Mouse (Mus musculus) liver, embryonic 12.5 days (tissue): ENCODE results near the gene Wdr83. TPM values are rescaled to one million over a fixed set of nuclear protein-coding genes. Genes with fewer than 3 reads are reported as not detected.
A peak's percentile ranks its signal among the peaks of the same experiment; 100 is the strongest.

Experiments
- ATAC-seq: fragments of 200-750 bp; cut with Nextera tagmentation; 2 replicates; pipeline ENCODE4 v1.8.0; 2017; ENCODE audit warnings: moderate number of reproducible peaks, mild to moderate bottlenecking, moderate library complexity
- H3K27ac ChIP-seq: fragments of 300-500 bp; sonication (generic); 2 replicates; pipeline ENCODE4 v1.5.1; 2016; ENCODE audit warnings: mild to moderate bottlenecking
- H3K27me3 ChIP-seq: fragments of 300-500 bp; sonication (generic); replicated peaks from 2 replicates; pipeline ENCODE4 v1.6.1; 2016; ENCODE audit warnings: mild to moderate bottlenecking, moderate library complexity
- H3K36me3 ChIP-seq: fragments of 300-500 bp; sonication (generic); 2 replicates; pipeline ENCODE4 v1.6.1; 2016; ENCODE audit warnings: mild to moderate bottlenecking, moderate library complexity
- H3K4me1 ChIP-seq: fragments of 300-500 bp; sonication (generic); 2 replicates; pipeline ENCODE4 v1.6.1; 2016
- H3K4me2 ChIP-seq: fragments of 300-500 bp; sonication (generic); 2 replicates; pipeline ENCODE4 v1.6.1; 2016; ENCODE audit warnings: mild to moderate bottlenecking, moderate library complexity
- H3K4me3 ChIP-seq: fragments of 300-500 bp; sonication (generic); 2 replicates; pipeline ENCODE4 v1.5.1; 2016; ENCODE audit warnings: mild to moderate bottlenecking, moderate library complexity
- H3K9ac ChIP-seq: fragments of 300-500 bp; sonication (generic); 2 replicates; pipeline ENCODE4 v1.6.1; 2016; ENCODE audit warnings: mild to moderate bottlenecking, moderate library complexity
- H3K9me3 ChIP-seq: fragments of 300-500 bp; sonication (generic); replicated peaks from 2 replicates; pipeline ENCODE4 v1.6.1; 2016; ENCODE audit warnings: mild to moderate bottlenecking, moderate library complexity
- WGBS: fragments of 180-500 bp; shearing (Covaris S2); methylation state at CpG from one replicate; pipeline ENCODE4 v1.1.7; 2016; ENCODE audit not compliant: insufficient replicate concordance; 5-methylcytosine and 5-hydroxymethylcytosine counted together
- polyA plus RNA-seq: library from polyadenylated mRNA; unstranded; fragments of >200 nt; fragmentation: Nextera tagmentation; extraction: Ambion mirVana; gene quantifications from 2 replicates; pipeline ENCODE4 v1.2.1, GENCODE M21; 2016

The Wdr83 gene
- polyA plus RNA-seq, 1 experiment from 2014 or later, result 33.1 TPM

DNA sequence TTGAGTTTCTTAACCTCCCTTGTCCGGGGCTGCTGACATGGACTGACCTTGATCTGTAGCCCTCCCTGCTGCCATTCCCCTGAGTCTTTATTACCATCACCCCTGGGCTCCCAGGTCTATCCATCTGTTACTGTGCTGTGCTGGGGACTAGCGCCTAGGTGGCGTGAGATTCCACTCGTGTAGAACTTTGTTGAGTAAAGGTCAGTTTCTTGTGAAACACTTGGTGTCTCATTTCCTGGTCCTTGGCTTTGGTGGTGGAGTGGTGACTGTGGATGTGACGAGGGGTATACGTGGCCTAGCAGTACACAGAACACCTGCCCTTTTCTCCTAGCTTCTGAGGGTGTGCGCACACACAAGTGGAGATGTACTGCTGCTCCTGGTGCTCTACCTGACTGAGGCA lies 23.7 kb downstream of the Wdr83 start:
- peaks cover 14% of the 10 kb centered on the region for H3K4me1 ChIP-seq
- ATAC-seq, result no peak
- WGBS, result 78% methylated on average over 7 of the region's 7 CpGs
- no peaks in the 10 kb centered on the region for H3K27me3 ChIP-seq
- no peak overlapping the region for H3K4me2 ChIP-seq
- no peak overlapping the region for H3K27ac ChIP-seq
- H3K4me3 ChIP-seq, result no peak overlapping the region
- H3K9me3 ChIP-seq, result no peaks in the 10 kb centered on the region
- H3K9ac ChIP-seq, result no peak overlapping the region
- H3K36me3 ChIP-seq, result peaks cover 57% of the 10 kb centered on the region

DNA sequence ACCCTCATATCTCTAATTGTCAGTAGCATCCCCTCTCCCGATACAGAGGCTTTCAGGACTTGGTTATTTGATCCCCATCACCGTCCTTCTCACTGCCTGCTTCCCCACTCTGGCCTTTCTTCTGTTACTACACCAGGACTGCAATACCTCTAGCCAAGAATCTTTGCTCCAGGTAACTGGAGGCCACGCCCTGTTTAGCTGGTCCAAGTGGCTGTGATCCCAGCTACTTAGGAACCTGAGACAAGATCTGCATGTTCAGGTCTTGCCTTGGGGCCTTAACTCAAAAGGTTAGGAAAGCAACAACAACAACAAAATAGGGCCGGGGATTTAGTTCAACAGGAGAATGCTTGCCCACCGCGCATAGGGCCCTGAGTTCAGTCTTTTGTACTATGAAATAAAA lies 37.5 kb downstream of the Wdr83 start:
- WGBS, result 86% methylated on average over 6 of the region's 6 CpGs

DNA sequence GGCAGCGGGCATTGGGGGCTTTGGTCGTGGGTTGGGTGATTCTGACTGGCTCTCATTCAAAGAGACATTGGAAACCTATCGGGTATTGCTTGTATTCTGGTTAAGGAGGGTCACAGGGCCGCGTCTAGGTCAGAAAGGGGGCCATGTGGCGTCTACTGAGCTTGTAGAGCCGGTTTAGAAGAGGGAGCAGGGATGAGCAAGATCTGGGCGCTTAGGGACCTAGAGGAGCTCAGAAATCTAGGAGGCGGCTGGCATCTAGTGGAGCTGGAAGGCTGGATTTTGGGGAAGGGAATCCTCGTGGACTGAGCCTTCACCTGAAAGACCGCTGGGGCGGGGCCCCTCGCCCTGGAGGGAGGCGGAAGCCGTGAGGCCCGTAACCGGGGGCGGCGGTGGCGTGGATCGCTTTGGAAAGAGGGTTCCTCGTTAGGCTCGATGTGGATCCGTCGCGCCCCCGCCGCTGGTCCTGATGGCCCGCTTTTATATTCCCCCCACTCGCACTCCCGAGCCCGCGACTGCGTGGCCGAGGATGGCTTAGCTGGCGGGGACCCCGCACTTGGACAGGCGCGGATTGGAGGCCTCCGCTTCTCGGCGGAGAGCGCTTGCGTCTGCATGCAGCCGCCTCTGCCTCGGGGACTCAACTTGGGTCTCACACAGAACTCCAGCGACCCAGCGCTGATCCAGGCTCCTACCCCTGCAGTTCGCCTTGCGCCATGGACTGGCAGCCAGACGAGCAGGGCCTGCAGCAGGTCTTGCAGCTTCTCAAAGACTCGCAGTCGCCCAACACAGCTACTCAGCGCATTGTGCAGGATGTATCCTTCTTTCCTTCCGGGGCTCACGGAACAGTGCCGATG lies 43.2 kb downstream of the Wdr83 start:
- Histone ChIP-seq H3K4me2 (peak overlapping the region; percentile 98), H3K27me3 (no peaks in the 10 kb centered on the region), H3K4me1 (peaks cover 76% of the 10 kb centered on the region), H3K4me3 (peak overlapping the region; percentile 86), H3K36me3 (peaks cover 51% of the 10 kb centered on the region), H3K9me3 (no peaks in the 10 kb centered on the region), H3K9ac (peak overlapping the region; percentile 94), H3K27ac (peak overlapping the region; percentile 97)
- peak; percentile 53 for ATAC-seq
- 1% methylated on average over 57 of the region's 57 CpGs for WGBS

More for the DNA sequence above, 37.5 kb downstream of the Wdr83 start:
- H3K36me3 ChIP-seq, result peaks cover 94% of the 10 kb centered on the region
- H3K27me3 ChIP-seq, result no peaks in the 10 kb centered on the region
- peaks cover 35% of the 10 kb centered on the region for H3K4me1 ChIP-seq
- no peak overlapping the region for H3K4me2 ChIP-seq
- no peaks in the 10 kb centered on the region for H3K9me3 ChIP-seq
- no peak overlapping the region for H3K9ac ChIP-seq
- H3K27ac ChIP-seq, result no peak overlapping the region
- ATAC-seq, result no peak
- no peak overlapping the region for H3K4me3 ChIP-seq

DNA sequence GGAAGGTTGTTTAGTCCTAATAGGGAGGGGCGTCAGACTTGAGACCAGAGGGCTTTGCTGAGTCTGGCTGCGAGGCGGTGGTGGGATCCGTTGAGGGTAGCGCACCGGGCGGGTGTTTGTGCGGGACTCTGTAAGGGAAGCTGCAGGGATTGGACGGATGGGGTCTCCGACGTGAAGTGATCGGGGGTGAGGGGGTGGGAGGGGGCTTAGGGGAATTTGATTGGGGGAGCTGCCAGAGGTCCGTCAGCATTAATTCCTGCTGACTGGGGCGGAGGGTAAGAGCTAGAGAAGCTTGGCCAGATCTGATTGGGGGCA lies 43.8 kb downstream of the Wdr83 start:
- peak; percentile 40 for ATAC-seq
- H3K4me2 ChIP-seq, result peak overlapping the region; percentile 98
- H3K9me3 ChIP-seq, result no peaks in the 10 kb centered on the region
- peak overlapping the region; percentile 86 for H3K4me3 ChIP-seq
- 1% methylated on average over 14 of the region's 14 CpGs for WGBS
- H3K9ac ChIP-seq, result peak overlapping the region; percentile 94
- peaks cover 81% of the 10 kb centered on the region for H3K4me1 ChIP-seq
- H3K27ac ChIP-seq, result peak overlapping the region; percentile 97
- H3K36me3 ChIP-seq, result peaks cover 51% of the 10 kb centered on the region
- no peaks in the 10 kb centered on the region for H3K27me3 ChIP-seq

DNA sequence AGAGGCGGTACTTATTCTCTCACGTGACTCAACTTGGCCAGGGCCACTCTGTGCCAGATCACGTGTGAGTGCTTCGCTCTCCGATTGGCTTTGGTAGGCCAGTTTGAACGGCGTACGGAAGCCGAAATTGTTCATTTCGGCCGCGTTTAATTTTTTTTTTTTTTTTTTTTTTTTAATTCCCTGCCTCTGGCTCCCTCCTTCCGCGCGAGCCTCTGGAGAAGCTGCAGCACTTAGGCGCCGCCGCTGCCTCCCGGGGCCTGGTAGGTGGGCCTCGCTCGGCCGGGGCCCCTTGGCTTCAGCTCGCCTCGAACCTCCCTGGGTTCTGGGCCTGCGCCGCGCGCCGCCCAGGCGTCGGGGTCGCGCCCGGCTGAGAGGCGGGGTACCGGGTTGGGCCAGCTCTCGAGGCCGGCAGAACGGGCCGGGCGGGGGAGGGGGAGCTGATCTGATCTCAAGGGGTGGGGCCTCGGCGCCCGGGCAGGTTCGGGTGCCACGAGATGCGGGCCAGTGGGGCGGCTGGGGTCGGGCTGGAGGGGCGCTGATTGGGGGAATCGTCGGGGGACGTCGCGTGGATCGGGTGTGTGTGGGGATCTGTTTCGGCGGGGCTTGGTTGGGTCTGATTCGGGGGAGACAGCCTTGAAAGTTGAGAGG lies 44.3 kb downstream of the Wdr83 start, which contains the start of gene Tnpo2:
Tnpo2 (plus strand) TSS at position 198 of the 648 bp plus-strand sequence.
- H3K4me1 ChIP-seq, result peaks cover 78% of the 10 kb centered on the region
- H3K9ac ChIP-seq, result peak within 1 kb of the TSS; percentile 94

DNA sequence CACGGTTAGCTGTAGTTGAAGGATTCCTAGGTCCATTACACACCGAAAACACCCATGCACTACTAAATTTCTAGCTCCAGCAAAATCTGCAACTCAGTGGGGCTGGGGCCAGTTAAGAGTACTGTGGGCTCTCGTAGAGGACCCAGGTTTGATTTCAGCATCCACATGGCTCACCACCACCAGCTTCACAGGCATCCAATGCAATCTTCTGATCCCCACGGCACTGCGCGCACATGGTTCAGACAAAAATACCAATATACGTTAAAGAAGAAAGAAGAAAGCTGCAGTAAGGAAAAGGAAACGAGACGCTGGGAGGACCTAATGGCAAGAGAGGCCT lies 44.8 kb downstream of the Wdr83 start:
- no peaks in the 10 kb centered on the region for H3K27me3 ChIP-seq
- H3K9ac ChIP-seq, result peak overlapping the region; percentile 79
- WGBS, result under 1% methylated on average over 9 of the region's 9 CpGs
- peak overlapping the region; percentile 97 for H3K27ac ChIP-seq
- H3K4me1 ChIP-seq, result peaks cover 74% of the 10 kb centered on the region
- H3K36me3 ChIP-seq, result peaks cover 51% of the 10 kb centered on the region
- H3K9me3 ChIP-seq, result no peaks in the 10 kb centered on the region
- peak overlapping the region; percentile 86 for H3K4me3 ChIP-seq
- peak; percentile 37 for ATAC-seq
- H3K4me2 ChIP-seq, result peak overlapping the region; percentile 98

More for the DNA sequence above, 44.3 kb downstream of the Wdr83 start, which contains the start of gene Tnpo2:
- Histone ChIP-seq H3K27me3 (no peaks in the 10 kb centered on the region), H3K36me3 (peaks cover 51% of the 10 kb centered on the region), H3K27ac (peak within 1 kb of the TSS; percentile 97), H3K4me3 (peak within 1 kb of the TSS; percentile 86), H3K9me3 (no peaks in the 10 kb centered on the region), H3K4me2 (peak within 1 kb of the TSS; percentile 98)
- under 1% methylated on average over 59 of the region's 59 CpGs for WGBS
- peak; percentile 86 for ATAC-seq

DNA sequence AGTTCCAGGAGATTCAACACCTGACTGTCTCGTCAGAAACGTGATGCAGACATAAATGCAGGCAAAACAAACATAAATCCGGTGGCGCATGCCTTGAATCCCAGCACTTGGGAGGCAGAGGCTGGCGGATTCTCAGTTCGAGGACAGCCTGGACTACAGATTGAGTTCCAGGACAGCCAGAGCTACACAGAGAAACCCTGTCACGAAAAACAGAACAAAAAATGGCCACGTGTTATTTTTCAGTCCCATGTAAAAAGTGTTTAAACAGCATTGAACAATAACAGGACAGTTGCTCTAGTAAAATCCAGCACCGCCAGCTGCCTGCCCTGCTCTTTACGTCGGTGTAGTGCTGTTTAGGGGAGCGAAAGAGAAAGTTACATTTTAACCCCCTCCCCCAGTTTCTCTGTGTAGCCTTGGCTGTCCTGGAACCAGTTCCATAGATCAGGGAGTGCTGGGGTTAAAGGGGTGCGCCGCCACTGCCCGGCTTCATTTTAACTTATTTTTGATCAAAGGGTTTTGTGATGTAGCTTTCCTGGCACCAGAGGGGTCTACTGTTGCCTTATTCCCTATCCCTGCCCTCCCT lies 45.3 kb downstream of the Wdr83 start:
- no peaks in the 10 kb centered on the region for H3K9me3 ChIP-seq
- peak overlapping the region; percentile 86 for H3K4me3 ChIP-seq
- H3K4me2 ChIP-seq, result peak overlapping the region; percentile 98
- H3K9ac ChIP-seq, result peak overlapping the region; percentile 79
- WGBS, result under 1% methylated on average over 15 of the region's 15 CpGs
- H3K36me3 ChIP-seq, result peaks cover 51% of the 10 kb centered on the region
- peaks cover 72% of the 10 kb centered on the region for H3K4me1 ChIP-seq
- peak overlapping the region; percentile 97 for H3K27ac ChIP-seq
- ATAC-seq, result peak; percentile 12; the same call in 1 of the 2 replicates
- H3K27me3 ChIP-seq, result no peaks in the 10 kb centered on the region

DNA sequence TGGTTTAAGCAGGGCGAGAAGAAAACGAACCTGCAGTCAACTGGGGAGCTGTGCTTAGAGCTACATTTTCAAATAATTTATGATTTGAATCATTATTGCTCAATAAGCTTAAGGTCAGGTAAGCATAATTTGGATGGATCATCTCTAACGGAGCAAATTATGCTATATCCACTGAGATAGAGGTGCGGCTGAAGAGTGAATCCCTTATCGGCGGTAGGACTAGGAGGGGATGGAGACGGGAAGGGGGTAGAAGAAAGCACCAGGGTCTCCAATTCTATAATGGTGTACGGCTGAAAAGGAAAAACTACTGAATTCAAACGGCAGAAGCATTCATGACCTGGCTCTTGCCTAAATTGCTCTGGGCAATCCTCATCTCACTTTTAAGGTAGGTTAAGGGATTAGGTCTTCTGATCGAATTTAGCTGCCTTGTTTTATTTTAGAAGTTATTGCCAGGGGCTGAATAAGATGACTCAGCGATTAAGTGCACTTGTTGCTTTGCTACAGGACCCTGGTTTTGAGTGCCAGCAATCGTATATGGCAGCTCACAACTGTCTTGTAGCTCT lies 45.9 kb downstream of the Wdr83 start:
- ATAC-seq, result no peak
- Histone ChIP-seq H3K27me3 (no peaks in the 10 kb centered on the region), H3K4me3 (peak overlapping the region; percentile 86), H3K9me3 (no peaks in the 10 kb centered on the region), H3K4me2 (peak overlapping the region; percentile 98), H3K27ac (peak overlapping the region; percentile 97), H3K9ac (peak overlapping the region; percentile 79), H3K36me3 (peaks cover 50% of the 10 kb centered on the region), H3K4me1 (peaks cover 67% of the 10 kb centered on the region)
- 3% methylated on average over 12 of the region's 12 CpGs for WGBS

DNA sequence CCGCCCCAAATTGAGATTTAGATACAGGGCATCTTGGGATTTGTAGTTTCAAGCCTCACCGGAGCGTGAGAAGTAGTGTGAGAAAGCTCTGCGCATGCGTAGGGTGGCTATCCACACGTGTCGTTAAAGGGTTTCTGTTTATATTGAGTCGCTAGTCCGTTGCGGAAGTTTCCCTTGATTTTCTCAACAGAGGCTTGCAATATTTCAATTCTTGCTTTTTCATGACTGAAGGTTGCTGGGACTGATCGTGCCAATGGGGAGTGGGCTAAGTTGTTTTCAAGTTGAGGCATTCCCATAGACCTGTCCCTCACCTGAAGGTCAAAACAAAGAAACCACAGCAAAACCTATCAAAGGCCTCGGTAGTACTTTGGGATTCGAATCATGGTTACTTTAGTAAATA lies 46.3 kb downstream of the Wdr83 start:
- H3K9ac ChIP-seq, result peak overlapping the region; percentile 79
- peak overlapping the region; percentile 86 for H3K4me3 ChIP-seq
- H3K4me1 ChIP-seq, result peaks cover 67% of the 10 kb centered on the region
- peak overlapping the region; percentile 97 for H3K27ac ChIP-seq
- no peaks in the 10 kb centered on the region for H3K27me3 ChIP-seq
- no peak for ATAC-seq
- H3K9me3 ChIP-seq, result no peaks in the 10 kb centered on the region
- WGBS, result 1% methylated on average over 13 of the region's 13 CpGs
- H3K4me2 ChIP-seq, result peak overlapping the region; percentile 98
- H3K36me3 ChIP-seq, result peaks cover 50% of the 10 kb centered on the region

DNA sequence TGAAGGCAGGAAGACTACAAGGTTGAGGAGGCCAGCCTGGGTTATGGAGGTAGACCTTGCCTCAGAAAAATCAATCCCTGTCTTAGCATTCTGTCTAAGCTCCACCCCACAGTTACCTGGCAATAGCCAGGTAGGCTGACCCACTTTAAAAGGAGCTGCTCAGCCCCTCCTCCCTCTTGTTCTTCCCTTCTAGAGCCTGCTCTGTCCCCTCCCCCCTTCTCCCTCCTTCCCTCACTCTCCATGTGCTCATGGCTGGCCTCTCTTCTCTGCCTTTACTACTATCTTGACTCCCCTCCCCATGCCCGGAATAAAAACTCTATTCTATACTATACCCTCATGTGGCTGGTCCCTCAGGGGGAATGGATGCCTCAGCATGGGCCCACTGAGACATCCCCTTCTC lies 47.2 kb downstream of the Wdr83 start:
- peak overlapping the region; percentile 98 for H3K4me2 ChIP-seq
- peaks cover 68% of the 10 kb centered on the region for H3K4me1 ChIP-seq
- H3K36me3 ChIP-seq, result peaks cover 54% of the 10 kb centered on the region
- no peak overlapping the region for H3K4me3 ChIP-seq
- 40% methylated on average over 1 of the region's 1 CpGs for WGBS
- H3K9me3 ChIP-seq, result no peaks in the 10 kb centered on the region
- peak overlapping the region; percentile 97 for H3K27ac ChIP-seq
- no peak overlapping the region for H3K9ac ChIP-seq
- ATAC-seq, result no peak
- no peaks in the 10 kb centered on the region for H3K27me3 ChIP-seq

DNA sequence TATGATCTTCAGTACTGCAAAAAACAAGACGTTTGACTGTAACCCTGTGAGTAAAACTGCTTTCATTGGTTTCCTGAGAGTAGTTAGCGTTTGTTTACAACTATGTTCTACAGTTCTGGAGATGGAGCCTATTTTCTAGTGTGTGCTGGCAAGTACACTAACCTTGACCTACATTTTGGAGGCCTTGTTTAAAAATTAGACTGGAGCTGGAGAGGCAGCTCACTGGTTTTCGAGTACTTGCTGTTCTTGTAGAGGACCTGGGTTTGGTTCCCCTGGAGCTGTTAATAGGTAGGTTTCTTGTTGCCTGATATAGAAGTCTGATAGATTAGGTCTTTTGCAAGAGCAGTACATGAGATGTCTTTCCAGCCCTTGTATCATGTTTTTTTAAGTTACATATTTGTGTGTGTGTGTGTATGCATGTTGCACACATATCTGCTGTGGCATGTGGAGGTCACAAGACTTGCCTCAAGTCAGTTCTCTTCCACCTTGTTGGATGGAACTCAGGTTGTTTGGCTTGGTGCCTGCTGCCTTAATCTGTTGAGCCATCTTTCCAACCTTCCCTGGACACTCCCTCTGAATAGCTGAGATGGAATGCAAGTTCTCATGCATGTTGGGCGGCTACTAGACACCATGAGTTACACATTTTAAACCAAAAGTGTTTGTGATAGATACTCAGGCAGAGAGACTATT lies 48.3 kb downstream of the Wdr83 start:
- Histone ChIP-seq H3K4me3 (no peak overlapping the region), H3K9ac (no peak overlapping the region), H3K9me3 (no peaks in the 10 kb centered on the region), H3K4me1 (peaks cover 68% of the 10 kb centered on the region), H3K27me3 (no peaks in the 10 kb centered on the region), H3K4me2 (no peak overlapping the region), H3K36me3 (peaks cover 61% of the 10 kb centered on the region), H3K27ac (0 out of 2 replicates have a peak overlapping the region, but pooled peaks have one; percentile 26)
- ATAC-seq, result no peak
- 77% methylated on average over 4 of the region's 4 CpGs for WGBS
